Mouse (Mus musculus) G1E (cell line): ENCODE measurements around the gene Kcnip2. TPM values are rescaled to one million over a fixed set of nuclear protein-coding genes. Genes with fewer than 3 reads are reported as not detected.

ENCODE experiments used
- ATAC-seq: 2 replicates; pipeline ENCODE4 v1.8.0; 2016; ENCODE audit warnings: mild to moderate bottlenecking; ENCODE audit not compliant: insufficient number of reproducible peaks, poor library complexity, low FRiP score, severe bottlenecking; ENCODE audit errors: extremely low read depth
- DNase-seq: peaks from one replicate; pipeline ENCODE4 v3.0.0; 2012; ENCODE audit warnings: low spot score
- H3K27me3 ChIP-seq: 2 replicates; pipeline ENCODE4 v1.6.1; 2012; ENCODE audit warnings: mild to moderate bottlenecking, low read length, inconsistent platforms; ENCODE audit not compliant: insufficient read depth
- H3K36me3 ChIP-seq: replicated peaks from 2 replicates; pipeline ENCODE3; 2012; ENCODE audit warnings: mild to moderate bottlenecking, inconsistent platforms
- H3K4me1 ChIP-seq: 2 replicates; pipeline ENCODE4 v1.6.1; 2012; ENCODE audit warnings: low read depth, low read length, inconsistent platforms, mixed read lengths; ENCODE audit not compliant: insufficient read depth
- H3K4me3 ChIP-seq: 2 replicates; pipeline ENCODE4 v1.5.1; 2012; ENCODE audit warnings: low read depth, mild to moderate bottlenecking, inconsistent platforms, low read length, moderate library complexity, mixed read lengths
- H3K9me3 ChIP-seq: replicated peaks from 2 replicates; pipeline ENCODE4 v1.6.1; 2012; ENCODE audit warnings: inconsistent platforms
- CTCF ChIP-seq: IDR thresholded peaks from 2 replicates; pipeline ENCODE4 v1.5.1; 2012; ENCODE audit warnings: low read depth, low read length, inconsistent platforms, mixed read lengths
- GATA1 ChIP-seq: IDR thresholded peaks from 2 replicates; pipeline ENCODE4 v1.6.1; 2012; ENCODE audit warnings: borderline replicate concordance, low read length, inconsistent platforms, mixed read lengths
- GATA2 ChIP-seq: IDR thresholded peaks from 2 replicates; pipeline ENCODE4 v1.6.1; 2012; ENCODE audit warnings: low read depth, low read length, inconsistent platforms, borderline replicate concordance
- POLR2AphosphoS5 ChIP-seq: IDR thresholded peaks from 2 replicates; pipeline ENCODE4 v1.6.1; 2012; ENCODE audit warnings: low read depth, low read length, inconsistent platforms; ENCODE audit not compliant: insufficient replicate concordance
- TAL1 ChIP-seq: conservative IDR thresholded peaks from 2 replicates; pipeline ENCODE4 v1.6.1; 2012; ENCODE audit warnings: low read depth, low read length, inconsistent platforms, mixed read lengths
- polyA plus RNA-seq: library from polyadenylated mRNA; stranded (reverse); fragments of >175 nt; gene quantifications from 2 replicates; pipeline ENCODE4 v1.2.3, GENCODE M21; 2012
- total RNA-seq, 2 experiments: library from RNA; stranded (forward) in 1 of 2; stranded (reverse) in 1 of 2; fragments of 200-1000 nt in 1 of 2; fragments of >200 nt in 1 of 2; fragmentation: Nextera tagmentation in 1 of 2; gene quantifications; 2 replicates each; pipeline ENCODE4 v1.2.3; 2014 to 2017

Kcnip2 gene
- total and polyA plus RNA-seq, 3 experiments, result 0.05 TPM; not detected in 2

DNA sequence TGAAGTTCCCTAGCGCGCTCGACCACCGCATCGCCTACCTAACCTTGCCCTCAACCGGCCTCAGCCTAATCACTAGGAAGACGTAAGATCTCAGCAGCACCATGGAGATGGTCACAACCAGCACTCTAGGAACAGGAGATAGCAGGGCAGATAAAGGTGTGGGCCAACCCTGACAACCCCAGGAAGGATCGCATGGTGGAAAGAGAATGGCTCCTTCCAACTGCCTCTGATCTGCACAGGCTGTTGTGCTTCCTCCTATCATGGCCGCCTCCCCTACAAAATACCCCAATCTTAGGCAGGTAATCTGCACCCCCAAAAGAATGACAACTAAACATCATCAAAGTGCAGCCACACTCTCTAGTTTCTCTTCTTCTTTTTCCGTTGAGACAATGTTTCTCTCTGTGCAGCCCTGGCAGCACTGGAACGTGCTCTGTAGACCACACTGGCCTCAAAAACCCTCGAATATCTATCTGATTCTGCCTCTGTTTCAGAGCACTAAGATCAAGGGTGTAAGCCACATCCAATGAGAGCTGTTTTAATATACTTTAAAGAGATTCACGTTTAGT, 35.4 kb downstream of the Kcnip2 start:
- Histone ChIP-seq H3K27me3 (no peaks in the 10 kb centered on the region), H3K4me1 (peaks cover 28% of the 10 kb centered on the region), H3K36me3 (peaks cover 61% of the 10 kb centered on the region), H3K4me3 (peak overlapping the region; percentile 43; the same call in 1 of the 2 replicates), H3K9me3 (no peaks in the 10 kb centered on the region)
- no peak for TF ChIP-seq GATA2
- no peak for TF ChIP-seq GATA1
- no peak for TF ChIP-seq CTCF
- TF ChIP-seq TAL1, result no peak
- no peak for TF ChIP-seq POLR2AphosphoS5
- no peak for DNase-seq
- no peak for ATAC-seq

DNA sequence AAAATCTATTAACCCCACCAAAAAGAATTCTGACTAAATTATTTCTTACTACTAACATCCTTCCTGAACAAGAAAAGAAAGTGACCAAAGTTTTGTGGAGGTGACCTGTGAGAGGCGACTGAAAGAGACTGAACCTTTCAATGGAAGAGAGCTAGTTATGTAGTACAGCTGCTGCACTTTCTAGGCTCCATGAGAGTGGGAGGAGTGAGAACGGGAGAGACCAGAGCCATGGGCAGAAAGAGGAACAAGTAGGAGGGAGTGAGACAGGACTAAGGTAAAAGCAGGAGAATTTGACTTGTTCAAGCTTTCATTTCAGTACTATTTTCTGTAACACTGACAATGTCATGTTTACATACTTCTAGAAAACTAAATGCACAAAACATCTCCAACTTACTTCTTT, 40.4 kb downstream of the Kcnip2 start:
- Histone ChIP-seq H3K4me3 (no peak overlapping the region), H3K4me1 (peaks cover 11% of the 10 kb centered on the region), H3K36me3 (peaks cover 98% of the 10 kb centered on the region), H3K27me3 (no peaks in the 10 kb centered on the region), H3K9me3 (no peaks in the 10 kb centered on the region)
- DNase-seq (no peak), ATAC-seq (no peak)
- TF ChIP-seq TAL1, result no peak
- no peak for TF ChIP-seq GATA1
- no peak for TF ChIP-seq GATA2
- TF ChIP-seq CTCF, result no peak
- TF ChIP-seq POLR2AphosphoS5, result no peak

DNA sequence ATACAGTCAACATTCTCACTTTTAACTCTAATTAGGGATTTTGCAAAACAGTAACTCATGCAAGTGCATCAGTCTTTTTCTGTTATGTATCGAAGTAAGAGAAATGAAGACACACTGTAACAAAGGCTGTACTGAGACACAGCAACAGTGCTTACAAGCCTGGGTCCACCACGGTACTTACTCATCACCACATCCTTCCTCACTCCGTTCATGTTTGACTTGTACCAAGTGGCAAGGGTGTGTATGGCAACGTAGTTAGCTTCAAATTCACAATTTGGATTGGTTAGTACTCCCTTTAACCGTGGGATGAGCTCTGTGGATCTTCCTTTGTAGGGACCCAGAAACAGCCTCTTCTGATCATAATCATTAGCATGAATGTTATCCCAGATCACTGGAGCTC, 44.4 kb downstream of the Kcnip2 start:
- ATAC-seq (no peak), DNase-seq (no peak)
- no peaks in the 10 kb centered on the region for H3K27me3 ChIP-seq
- H3K9me3 ChIP-seq, result no peaks in the 10 kb centered on the region
- peaks cover 98% of the 10 kb centered on the region for H3K36me3 ChIP-seq
- H3K4me1 ChIP-seq, result peaks cover 4% of the 10 kb centered on the region; the same call in 1 of the 2 replicates
- H3K4me3 ChIP-seq, result no peak overlapping the region
- TF ChIP-seq CTCF, result no peak
- no peak for TF ChIP-seq TAL1
- no peak for TF ChIP-seq GATA1
- TF ChIP-seq GATA2, result no peak
- TF ChIP-seq POLR2AphosphoS5, result no peak

DNA sequence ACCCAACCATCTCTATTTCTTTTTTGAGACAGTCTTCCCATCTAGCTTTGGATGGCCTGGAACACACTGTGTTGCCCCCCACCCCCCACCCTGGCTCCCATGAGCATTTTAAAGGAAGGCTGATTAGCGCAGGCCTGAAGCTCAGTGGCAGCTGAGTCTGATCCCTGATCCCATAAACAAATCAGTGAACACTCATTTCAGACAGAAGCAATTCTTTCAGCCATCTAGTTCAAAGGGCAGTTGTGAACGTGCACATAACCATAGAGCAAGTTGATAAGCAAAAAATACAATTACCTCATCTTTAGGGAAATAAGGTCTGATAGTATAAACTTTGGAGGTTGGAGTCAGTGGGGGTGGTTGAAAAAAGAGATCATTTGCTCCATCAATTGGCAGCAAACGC, 55.1 kb downstream of the Kcnip2 start:
- Histone ChIP-seq H3K9me3 (no peaks in the 10 kb centered on the region), H3K4me1 (peaks cover 10% of the 10 kb centered on the region), H3K36me3 (peaks cover 94% of the 10 kb centered on the region), H3K4me3 (no peak overlapping the region), H3K27me3 (no peaks in the 10 kb centered on the region)
- no peak for ATAC-seq
- TF ChIP-seq TAL1, result no peak
- TF ChIP-seq GATA2, result no peak
- TF ChIP-seq POLR2AphosphoS5, result no peak
- no peak for DNase-seq

GRCm38 (mm10) chr19:45758671-45759070, 57.2 kb downstream of the Kcnip2 start:
- Histone ChIP-seq H3K36me3 (peaks cover 94% of the 10 kb centered on the region), H3K4me3 (no peak overlapping the region), H3K27me3 (no peaks in the 10 kb centered on the region), H3K4me1 (peaks cover 10% of the 10 kb centered on the region), H3K9me3 (no peaks in the 10 kb centered on the region)
- no peak for TF ChIP-seq GATA2
- TF ChIP-seq CTCF, result no peak
- TF ChIP-seq POLR2AphosphoS5, result no peak
- no peak for TF ChIP-seq GATA1
- no peak for TF ChIP-seq TAL1
- no peak for ATAC-seq
- DNase-seq, result no peak

GRCm38 (mm10) chr19:45753551-45753950, 62.3 kb downstream of the Kcnip2 start:
- no peak overlapping the region for H3K4me3 ChIP-seq
- DNase-seq, result no peak
- TF ChIP-seq GATA2 (no peak), POLR2AphosphoS5 (no peak), TAL1 (no peak), GATA1 (no peak), CTCF (no peak)
- H3K4me1 ChIP-seq, result peaks cover 26% of the 10 kb centered on the region
- H3K9me3 ChIP-seq, result no peaks in the 10 kb centered on the region
- no peaks in the 10 kb centered on the region for H3K27me3 ChIP-seq
- no peak for ATAC-seq
- H3K36me3 ChIP-seq, result peaks cover 83% of the 10 kb centered on the region

- no peak for DNase-seq
- TF ChIP-seq CTCF (no peak), POLR2AphosphoS5 (no peak), GATA2 (no peak), TAL1 (no peak), GATA1 (no peak)
- no peaks in the 10 kb centered on the region for H3K9me3 ChIP-seq
- no peak overlapping the region for H3K4me3 ChIP-seq
- peaks cover 29% of the 10 kb centered on the region for H3K4me1 ChIP-seq
- H3K36me3 ChIP-seq, result peaks cover 80% of the 10 kb centered on the region
- no peaks in the 10 kb centered on the region for H3K27me3 ChIP-seq
- no peak for ATAC-seq
Measured at GRCm38 (mm10) chr19:45751881-45752280, 64.0 kb downstream of the Kcnip2 start.
